Mouse (Mus musculus): Measurements from ENCODE around the gene Ccdc43. TPM values are rescaled to one million over a fixed set of nuclear protein-coding genes. Genes with fewer than 3 reads are reported as not detected.
"Not testable (repeated sequence)": the region's sequence is repeated elsewhere in the genome, so short reads cannot be mapped to it uniquely, and the experiment has no call there.

Ccdc43 gene
- total RNA-seq (2021): 10 to 100 TPM; 22.9 to 32.8 TPM
- polyA plus RNA-seq (2012; rRNA removed): 3.3 and 3.5 TPM in 2 replicates
- long read RNA-seq, transcript Ccdc43-201 (5 exons, 2,366 nt): major isoform, 27 of 35 reads
- long read RNA-seq, partial matches to known transcripts: 0 of 35 reads
- long read RNA-seq, other reads (novel, unspliced or antisense): 2 of 35 reads

- peak; percentile 95 for DNase-seq
Measured at GRCm38 (mm10) chr11:102697338-102698017, at the start of gene Ccdc43. Gene Ccdc43 (minus strand): TSS chr11:102697782.

GRCm38 (mm10) chr11:102744746-102745145 lies 47.2 kb upstream of the Ccdc43 start:
- DNase-seq: peak; percentile 63

- DNase-seq: no peak
Measured at GRCm38 (mm10) chr11:102742843-102743242, 45.3 kb upstream of the Ccdc43 start.

GRCm38 (mm10) chr11:102742066-102742465 lies 44.5 kb upstream of the Ccdc43 start:
- DNase-seq: no peak

GRCm38 (mm10) chr11:102741129-102741950 lies 43.8 kb upstream of the Ccdc43 start:
- peak; percentile 40 for DNase-seq

GRCm38 (mm10) chr11:102740634-102741033 lies 43.1 kb upstream of the Ccdc43 start:
- no peak for DNase-seq

GRCm38 (mm10) chr11:102739278-102739966 lies 41.8 kb upstream of the Ccdc43 start:
- peak; percentile 41 for DNase-seq

- DNase-seq: no peak
Measured at GRCm38 (mm10) chr11:102738046-102738445, 40.5 kb upstream of the Ccdc43 start.

GRCm38 (mm10) chr11:102734961-102735360 lies 37.4 kb upstream of the Ccdc43 start:
- no peak for DNase-seq

GRCm38 (mm10) chr11:102733146-102733545 lies 35.6 kb upstream of the Ccdc43 start:
- DNase-seq: no peak

GRCm38 (mm10) chr11:102731366-102731765 lies 33.8 kb upstream of the Ccdc43 start:
- DNase-seq: no peak

GRCm38 (mm10) chr11:102729835-102730234 lies 32.3 kb upstream of the Ccdc43 start:
- no peak for DNase-seq

GRCm38 (mm10) chr11:102728614-102729013 lies 31.0 kb upstream of the Ccdc43 start:
- peak; percentile 31 for DNase-seq

- peak; percentile 27 for DNase-seq
Measured at GRCm38 (mm10) chr11:102725574-102725973, 28.0 kb upstream of the Ccdc43 start.

- DNase-seq: no peak
Measured at GRCm38 (mm10) chr11:102716135-102716534, 18.6 kb upstream of the Ccdc43 start.

- DNase-seq: not testable (repeated sequence)
Measured at GRCm38 (mm10) chr11:102714578-102714977, 17.0 kb upstream of the Ccdc43 start.

GRCm38 (mm10) chr11:102712411-102712810 lies 14.8 kb upstream of the Ccdc43 start:
- DNase-seq: no peak

GRCm38 (mm10) chr11:102702206-102702605 lies 4.6 kb upstream of the Ccdc43 start:
- DNase-seq: not testable (repeated sequence)

- DNase-seq: no peak
Measured at GRCm38 (mm10) chr11:102698018-102698476, 465 bp upstream of the Ccdc43 start.

- no peak for DNase-seq
Measured at GRCm38 (mm10) chr11:102695289-102695688, 2.3 kb downstream of the Ccdc43 start.

GRCm38 (mm10) chr11:102690162-102690561 lies 7.4 kb downstream of the Ccdc43 start:
- peak; percentile 63 for DNase-seq
